ENCODE assay signal across 14 mouse cellular contexts in genomic region chr4:116048130-116048920, GRCm38 (mm10). TPM values are rescaled to one million over a fixed set of nuclear protein-coding genes. Genes with fewer than 3 reads are reported as not detected.
DNase-seq lines count a peak whose midpoint lies in the region; ATAC-seq lines count a peak whose summit lies in the region.
"Had no signal": no experiment of that assay in that cellular context is flagged by ENCODE, and none has a peak within 500 bp of the region (broad histone marks: within the 10 kb centered on the region; RNA-seq: fewer than 3 reads in every experiment).

No protein-coding gene starts in this region.

- 0 out of 2 replicates have a peak overlapping the region, but pooled peaks have one; percentile 18 for H3K27ac ChIP-seq in intestine, embryonic 15.5 days
- H3K27ac ChIP-seq in hindbrain, embryonic 10.5 days, result no peak overlapping the region
- H3K27ac ChIP-seq: heart, embryonic 13.5 days; liver, embryonic 15.5 days had no signal

- intact Hi-C loops in heart, postnatal 14 days (cut with DNase I), result no loop called here

- 0 out of 2 replicates have a peak, but pooled peaks cover 6% of the 10 kb centered on the region for H3K36me3 ChIP-seq in intestine, embryonic 15.5 days
- peaks cover 30% of the 10 kb centered on the region for H3K36me3 ChIP-seq in hindbrain, embryonic 10.5 days

- no peaks in the 10 kb centered on the region for H3K27me3 ChIP-seq in intestine, embryonic 15.5 days (replicated peaks)
- no peaks in the 10 kb centered on the region for H3K27me3 ChIP-seq in hindbrain, embryonic 10.5 days (ENCODE audit: insufficient read depth, poor library complexity, severe bottlenecking)
- H3K27me3 ChIP-seq: heart, embryonic 13.5 days; liver, embryonic 15.5 days had no signal

- ATAC-seq in intestine, embryonic 15.5 days, result no peak
- ATAC-seq: forebrain, embryonic 16.5 days had no signal

- DNase-seq in heart, postnatal 14 days, result peak; percentile 6 to 11
- DNase-seq in heart, adult 9 months (ENCODE audit: low spot score in 2 of 2), result no peak
- peak; percentile 37 for DNase-seq in adrenal gland, postnatal 14 days
- DNase-seq in lung, postnatal 25 days (ENCODE audit: low spot score), result peak; percentile 91
- DNase-seq in hindbrain, embryonic 10.5 days (ENCODE audit: low spot score), result no peak
- no peak for DNase-seq in frontal cortex, postnatal 25 days (ENCODE audit: low spot score in 2 of 2)
- DNase-seq in thymus, postnatal 4 days, result no peak
- DNase-seq: kidney, postnatal 14 days; thymus, postnatal 25 days had no signal

- no peak overlapping the region for H3K4me3 ChIP-seq in intestine, embryonic 15.5 days (replicated peaks)
- H3K4me3 ChIP-seq in hindbrain, embryonic 10.5 days, result no peak overlapping the region
- H3K4me3 ChIP-seq: heart, embryonic 13.5 days; liver, embryonic 15.5 days had no signal

- WGBS in intestine, embryonic 15.5 days, result 75% methylated on average over 7 of the region's 7 CpGs
- 84% methylated on average over 7 of the region's 7 CpGs for WGBS in hindbrain, embryonic 10.5 days

- no peaks in the 10 kb centered on the region for H3K9me3 ChIP-seq in intestine, embryonic 15.5 days
- H3K9me3 ChIP-seq in hindbrain, embryonic 10.5 days, result no peaks in the 10 kb centered on the region
- H3K9me3 ChIP-seq: heart, embryonic 13.5 days; liver, embryonic 15.5 days had no signal

- H3K9ac ChIP-seq in intestine, embryonic 15.5 days, result no peak overlapping the region
- H3K9ac ChIP-seq: heart, embryonic 13.5 days; liver, embryonic 15.5 days had no signal

- H3K4me2 ChIP-seq in intestine, embryonic 15.5 days (replicated peaks), result no peak overlapping the region
- H3K4me2 ChIP-seq: heart, embryonic 13.5 days; liver, embryonic 15.5 days; midbrain, embryonic 11.5 days had no signal

- H3K4me1 ChIP-seq in intestine, embryonic 15.5 days (replicated peaks), result 0 out of 2 replicates have a peak, but pooled peaks cover 10% of the 10 kb centered on the region
- peaks cover 13% of the 10 kb centered on the region for H3K4me1 ChIP-seq in hindbrain, embryonic 10.5 days (replicated peaks)

RNA-seq across cellular contexts. Expression of gene Nsun4, which starts 5.4 kb away (rescaled TPM):
- 10 to 100 TPM; 24.4 to 25.6 TPM for total RNA-seq in heart, postnatal 14 days (2021)
- total RNA-seq in adrenal gland, postnatal 14 days (2021), result 23.8 and 25.3 TPM in 2 replicates
- 30.1 and 31.0 TPM in 2 replicates for polyA plus RNA-seq in intestine, embryonic 15.5 days (2015; fragmentation: Nextera tagmentation; extraction: Ambion mirVana)
- polyA plus RNA-seq in hindbrain, embryonic 10.5 days (2016; fragmentation: Nextera tagmentation; extraction: Ambion mirVana), result 18.0 and 19.6 TPM in 2 replicates

RNA-seq across cellular contexts. Expression of gene Uqcrh, which starts 26.5 kb away (rescaled TPM):
- 1,000 to 10,000 TPM; 1,830 to 1,899 TPM for total RNA-seq in heart, postnatal 14 days (2021)
- 944 and 957 TPM in 2 replicates for total RNA-seq in adrenal gland, postnatal 14 days (2021)
- polyA plus RNA-seq in intestine, embryonic 15.5 days (2015; fragmentation: Nextera tagmentation; extraction: Ambion mirVana), result 636 and 732 TPM in 2 replicates
- 453 and 461 TPM in 2 replicates for polyA plus RNA-seq in hindbrain, embryonic 10.5 days (2016; fragmentation: Nextera tagmentation; extraction: Ambion mirVana)

RNA-seq across cellular contexts. Expression of gene Lrrc41, which starts 26.7 kb away (rescaled TPM):
- total RNA-seq in heart, postnatal 14 days (2021), result 10 to 100 TPM; 30.7 to 31.5 TPM
- 61.8 and 67.4 TPM in 2 replicates for total RNA-seq in adrenal gland, postnatal 14 days (2021)
- 70.9 and 71.6 TPM in 2 replicates for polyA plus RNA-seq in intestine, embryonic 15.5 days (2015; fragmentation: Nextera tagmentation; extraction: Ambion mirVana)
- 68.2 and 78.6 TPM in 2 replicates for polyA plus RNA-seq in hindbrain, embryonic 10.5 days (2016; fragmentation: Nextera tagmentation; extraction: Ambion mirVana)

RNA-seq across cellular contexts. Expression of gene Faah, which starts 30.6 kb away (rescaled TPM):
- total RNA-seq in heart, postnatal 14 days (2021), result under 1 TPM; 0.53 to 0.78 TPM
- 5.6 and 9.9 TPM in 2 replicates for total RNA-seq in adrenal gland, postnatal 14 days (2021)
- 48.2 and 57.6 TPM in 2 replicates for polyA plus RNA-seq in intestine, embryonic 15.5 days (2015; fragmentation: Nextera tagmentation; extraction: Ambion mirVana)
- polyA plus RNA-seq in hindbrain, embryonic 10.5 days (2016; fragmentation: Nextera tagmentation; extraction: Ambion mirVana), result 2.6 and 4.4 TPM in 2 replicates

Comparison
In these comparisons a context has a peak if more than half of its experiments do, and no peak if none do; other contexts are left out.
1. DNase-seq: peak in heart, postnatal 14 days (2 of 2), adrenal gland, postnatal 14 days (single experiment) and lung, postnatal 25 days (single experiment); none in heart, adult 9 months (0 of 2), hindbrain, embryonic 10.5 days (single experiment), frontal cortex, postnatal 25 days (0 of 2) and thymus, postnatal 4 days (single experiment).